Mouse (Mus musculus) monocyte, adult 5-6 weeks (primary cell): ENCODE data around the gene Ipo11. TPM values are rescaled to one million over a fixed set of nuclear protein-coding genes. Genes with fewer than 3 reads are reported as not detected.

Experiments
- ATAC-seq: fragments of 153-309, 156-312 bp; replicated peaks from 2 replicates; pipeline ENCODE4 v1.8.0; 2017; ENCODE audit warnings: mild to moderate bottlenecking; ENCODE audit not compliant: low TSS enrichment, insufficient number of reproducible peaks, severe bottlenecking, poor library complexity, low FRiP score
- total RNA-seq: library from RNA; stranded (forward); fragments of 200-1000, 200-491, 200-594 nt; gene quantifications from 3 replicates; pipeline ENCODE4 v1.2.3, GENCODE M21; 2017

The Ipo11 gene
- total RNA-seq, 1 experiment from 2014 or later: 37.3 TPM

DNA sequence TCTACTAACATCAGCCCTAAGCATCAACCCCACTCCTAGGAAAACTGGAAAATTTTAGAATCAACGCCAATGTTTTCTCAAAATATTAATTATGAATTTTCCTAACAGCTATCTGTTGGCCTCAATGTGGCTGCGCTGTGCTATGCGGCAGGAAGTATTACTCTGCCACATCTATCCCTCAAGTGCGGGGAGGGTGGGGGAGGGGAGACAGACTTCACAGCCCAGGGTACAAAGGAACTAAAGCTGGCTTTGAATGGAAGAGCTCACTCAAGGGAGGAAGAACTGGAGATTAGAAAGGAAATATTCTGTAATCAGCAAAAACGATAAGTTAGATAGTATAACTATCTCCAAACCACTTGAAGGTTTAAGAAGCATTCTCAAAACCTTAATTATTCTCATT lies 111.1 kb downstream of the Ipo11 start:
- no peak for ATAC-seq

DNA sequence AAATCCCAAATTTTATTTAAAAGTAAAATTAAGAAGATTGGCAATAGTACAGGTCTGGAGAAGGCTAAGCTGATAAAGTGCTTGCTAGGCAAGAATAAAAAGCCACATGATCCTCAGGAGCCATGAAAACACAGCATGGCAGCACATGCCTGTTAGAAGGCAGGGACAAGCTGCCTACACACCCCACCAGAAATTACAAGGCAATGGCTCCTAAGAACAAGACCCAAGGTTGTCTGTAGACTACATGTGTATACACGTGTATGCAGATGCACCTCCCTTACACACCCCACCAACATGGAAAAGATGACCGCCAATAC lies 112.9 kb downstream of the Ipo11 start:
- no peak for ATAC-seq

DNA sequence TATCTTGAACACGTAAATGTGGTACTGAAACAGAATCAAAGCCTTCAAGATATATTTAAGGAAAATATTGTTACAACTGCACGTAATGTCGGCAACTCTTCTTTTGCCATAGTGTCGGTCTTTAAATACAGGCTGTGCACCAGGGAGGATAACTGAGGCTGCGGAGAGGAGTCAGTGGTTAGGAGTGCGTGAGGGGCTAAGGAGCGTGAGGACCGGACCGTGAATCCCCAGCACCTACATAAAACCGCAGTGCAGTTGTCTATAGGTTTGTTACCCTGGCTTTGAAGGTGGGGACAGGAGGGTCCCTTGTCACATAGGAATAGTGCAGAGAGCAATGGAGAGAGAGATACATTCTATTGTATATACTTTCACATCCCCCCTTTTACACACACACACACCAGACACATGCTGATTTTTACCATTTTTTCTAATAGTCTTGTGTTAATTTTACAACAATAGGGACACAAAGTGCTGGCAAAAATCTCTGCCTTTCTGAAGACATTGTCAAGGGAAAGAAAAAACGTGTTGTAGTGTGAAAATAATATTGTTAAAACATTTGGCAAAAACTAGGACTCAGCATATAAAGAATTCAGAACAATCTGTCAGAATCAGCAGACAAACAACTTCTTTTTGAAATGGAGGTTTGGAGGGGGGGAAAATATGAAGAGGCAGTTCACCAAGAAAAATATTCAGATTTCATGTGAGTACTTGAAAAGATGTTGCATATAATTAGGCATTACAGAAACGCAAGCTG lies 113.5 kb downstream of the Ipo11 start:
- ATAC-seq: no peak

DNA sequence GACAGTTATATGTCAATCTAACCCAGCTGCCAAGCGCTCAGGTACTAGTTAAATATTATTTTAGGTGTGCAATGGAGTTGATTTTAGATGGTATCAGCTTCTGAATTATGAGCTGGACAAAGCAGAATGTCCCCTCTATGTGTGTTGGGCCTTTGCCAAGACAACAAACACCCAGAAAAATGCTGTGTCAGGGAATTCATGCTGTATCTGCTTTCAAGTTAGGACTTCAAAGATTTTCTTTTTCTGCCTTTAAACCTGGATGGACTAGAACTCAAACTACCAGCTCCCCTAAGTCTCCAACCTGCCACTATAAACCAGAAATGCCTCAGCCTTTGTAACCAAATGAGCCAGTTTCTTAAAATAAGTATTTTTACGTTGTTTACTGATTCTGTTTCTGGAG lies 116.6 kb downstream of the Ipo11 start:
- no peak for ATAC-seq

DNA sequence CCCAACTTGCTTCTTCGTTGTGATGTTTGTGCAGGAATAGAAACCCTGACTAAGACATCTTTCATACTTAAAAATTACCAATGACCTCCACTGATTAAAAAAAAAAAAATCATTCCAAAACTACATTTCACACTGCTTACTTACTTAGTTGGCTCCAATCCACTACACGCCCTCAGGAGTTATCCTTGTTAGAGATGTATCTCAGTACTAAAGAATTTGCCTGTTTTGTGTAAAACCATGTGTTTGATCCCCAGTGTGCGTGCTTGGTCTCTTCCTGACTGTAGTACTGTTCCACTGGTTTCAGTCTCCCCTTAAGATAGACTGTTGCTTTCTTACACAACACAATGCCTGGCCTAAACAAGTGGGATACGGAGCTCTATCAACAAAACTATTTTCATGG lies 117.0 kb downstream of the Ipo11 start:
- ATAC-seq: no peak

DNA sequence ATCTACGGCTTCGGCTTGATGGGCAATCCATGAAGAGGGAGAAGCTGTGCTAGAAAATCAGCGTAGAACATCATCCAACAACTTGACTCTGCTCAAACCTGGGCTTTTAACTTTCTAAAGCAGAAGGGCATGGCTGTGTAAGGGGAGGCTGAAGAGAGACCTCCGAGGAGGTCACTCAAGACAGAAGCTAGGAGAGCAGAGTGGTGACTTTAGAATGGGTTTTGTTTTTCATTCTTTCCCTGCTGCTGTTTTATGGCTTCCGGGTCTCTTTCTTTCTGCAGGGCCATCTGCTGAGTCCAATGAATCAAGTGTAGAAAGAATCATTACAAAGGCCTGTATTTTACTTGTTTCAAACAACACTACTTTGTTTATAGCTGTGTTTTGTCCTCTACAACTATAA lies 119.7 kb downstream of the Ipo11 start:
- no peak for ATAC-seq

DNA sequence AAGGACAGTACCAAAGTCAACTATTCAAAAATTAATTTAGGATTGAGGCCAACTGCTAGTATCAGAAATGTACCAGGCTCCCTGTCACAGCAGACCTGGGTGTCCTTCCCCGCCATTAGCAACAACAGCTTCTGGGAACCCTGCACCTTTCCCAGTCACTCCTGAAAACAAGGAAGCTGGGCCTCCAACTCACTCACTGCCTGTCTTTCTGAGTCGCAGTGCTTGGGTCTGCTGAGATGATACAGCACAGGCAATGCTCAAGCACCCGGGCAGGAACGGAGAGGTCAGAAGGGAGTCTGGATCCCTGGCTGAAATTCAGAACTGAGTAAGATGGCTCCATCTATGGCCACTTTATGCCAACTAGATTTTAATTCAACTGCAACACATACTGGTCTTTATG lies 123.2 kb downstream of the Ipo11 start:
- peak; percentile 25; the same call in 1 of the 2 replicates for ATAC-seq

DNA sequence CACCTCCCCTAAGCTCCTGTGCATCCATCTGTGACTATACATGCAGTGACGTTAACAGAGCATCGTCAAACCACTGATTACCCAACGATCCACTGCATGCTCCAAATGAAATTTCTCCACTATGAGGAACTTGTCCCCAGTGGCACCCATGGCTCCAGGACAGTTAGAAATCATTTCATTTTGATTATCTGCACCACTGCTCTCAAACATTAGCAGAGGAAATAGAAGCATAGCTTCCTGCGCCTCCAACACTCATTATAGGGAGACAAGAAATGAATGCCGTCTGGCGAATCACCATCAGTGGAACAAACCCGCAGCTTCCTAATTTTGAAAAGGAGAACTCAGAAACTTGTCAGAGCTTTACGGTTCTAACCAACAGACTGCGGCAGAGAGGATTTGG lies 123.7 kb downstream of the Ipo11 start:
- ATAC-seq: peak; percentile 71

DNA sequence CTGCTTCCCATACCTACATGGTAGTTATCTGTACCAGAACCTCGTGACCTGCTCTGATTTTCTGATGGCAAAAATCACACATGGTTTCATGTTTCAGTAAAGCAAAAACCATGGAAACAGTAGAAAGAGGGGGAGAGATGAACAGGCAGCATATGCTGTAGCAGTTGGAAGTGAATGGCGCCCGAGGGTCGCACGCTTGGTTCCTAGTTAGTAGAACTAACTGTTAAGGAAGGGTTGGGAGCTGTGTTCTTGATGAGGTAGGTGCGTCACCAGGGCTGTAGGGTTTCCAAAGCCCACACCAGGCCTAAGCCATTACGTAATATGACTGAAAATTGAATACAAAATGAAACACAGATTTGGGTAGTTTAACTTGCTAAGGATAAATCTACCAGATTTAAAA lies 126.6 kb downstream of the Ipo11 start:
- ATAC-seq: no peak

DNA sequence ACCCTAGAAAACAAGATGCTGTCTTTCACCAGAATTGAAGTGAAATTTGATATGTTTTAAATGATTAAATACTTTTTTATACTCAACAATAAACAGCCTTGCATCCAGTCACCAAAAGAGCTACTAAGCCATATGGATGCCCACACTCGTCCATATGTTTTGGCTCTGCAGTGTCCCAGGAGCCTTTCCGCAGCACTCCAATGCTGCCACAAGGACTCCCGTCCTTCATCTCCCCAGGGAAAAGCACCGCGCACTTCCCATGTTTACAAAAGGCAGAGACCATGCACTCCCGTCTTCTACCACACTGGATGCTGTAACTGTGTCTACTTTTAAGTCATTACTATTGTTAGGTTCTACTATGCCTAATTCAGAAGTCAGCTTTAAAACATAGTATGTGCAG lies 127.9 kb downstream of the Ipo11 start:
- no peak for ATAC-seq

DNA sequence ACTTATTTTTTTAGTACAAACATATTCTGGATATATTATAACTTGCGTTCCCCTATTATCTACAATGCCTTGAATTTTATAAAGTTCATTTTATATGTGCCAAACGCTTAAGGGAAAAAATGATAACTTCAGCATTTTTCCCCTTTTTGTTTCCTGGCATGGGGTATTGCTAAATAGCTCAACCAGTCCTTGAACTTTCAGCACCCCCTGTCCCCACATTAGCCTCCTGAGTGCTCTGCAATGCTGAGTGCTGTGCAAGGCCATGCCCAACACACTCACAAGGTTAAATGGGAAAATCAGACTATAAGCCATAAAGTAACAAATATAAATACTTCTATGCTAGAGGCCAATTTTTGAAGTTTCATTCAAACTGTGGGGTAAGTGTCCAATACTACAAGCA lies 128.4 kb downstream of the Ipo11 start:
- ATAC-seq: no peak

DNA sequence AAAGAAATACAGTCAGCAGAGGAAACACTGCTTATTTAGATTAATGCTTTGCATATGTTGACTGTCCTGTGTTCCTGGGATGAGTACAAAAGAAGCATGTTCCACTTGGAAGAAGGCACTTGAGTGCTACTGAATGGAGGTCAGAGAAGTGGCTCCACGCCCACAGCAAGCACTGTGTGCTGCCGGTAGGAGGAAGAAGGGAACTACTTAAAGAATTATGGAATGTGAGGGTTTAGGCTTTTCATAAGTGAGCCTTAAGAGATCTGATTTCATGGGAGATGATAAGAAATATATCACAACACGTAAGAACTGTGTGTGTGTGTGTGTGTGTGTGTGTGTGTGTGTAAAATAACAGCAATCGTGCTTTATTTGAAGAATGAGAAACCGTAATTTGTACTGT lies 129.5 kb downstream of the Ipo11 start:
- ATAC-seq: no peak

DNA sequence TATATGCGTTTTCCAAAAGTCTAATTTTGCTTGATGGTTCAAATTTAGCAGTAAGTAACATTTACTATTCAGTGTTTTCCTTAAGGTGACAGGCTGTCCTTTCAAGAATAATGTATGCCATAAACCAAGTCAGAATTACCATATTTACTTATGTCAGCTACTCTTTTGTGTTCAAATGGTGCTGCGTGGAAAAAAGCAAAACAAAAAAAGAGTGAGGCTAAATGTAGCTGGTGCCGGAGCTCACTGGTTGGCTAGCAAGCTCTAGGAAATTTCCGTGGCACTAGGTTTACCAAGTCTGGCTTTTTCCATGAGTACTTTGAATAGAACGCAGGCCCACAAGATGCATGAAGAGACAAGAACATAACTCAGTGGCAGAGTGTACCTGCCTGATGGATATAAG lies 131.6 kb downstream of the Ipo11 start:
- ATAC-seq: no peak

DNA sequence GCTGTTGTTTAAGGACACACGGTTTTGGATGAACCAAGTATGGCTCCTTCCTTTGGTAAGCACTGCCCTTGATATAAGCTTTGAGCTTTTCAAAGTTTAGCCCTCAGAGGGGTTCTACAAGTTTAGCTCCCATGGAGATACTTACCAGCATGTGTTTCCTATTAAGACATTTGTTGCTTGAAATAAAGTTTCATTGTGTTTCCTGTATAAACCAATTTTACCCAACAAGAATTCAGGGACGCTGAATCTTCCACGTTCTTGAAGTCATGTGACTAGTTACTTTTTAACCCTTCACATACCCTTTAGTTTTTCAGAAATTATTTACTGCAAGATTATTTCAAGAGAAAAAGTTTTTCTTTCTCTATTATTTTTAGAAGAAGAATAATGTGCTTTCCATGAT lies 138.7 kb downstream of the Ipo11 start:
- no peak for ATAC-seq

DNA sequence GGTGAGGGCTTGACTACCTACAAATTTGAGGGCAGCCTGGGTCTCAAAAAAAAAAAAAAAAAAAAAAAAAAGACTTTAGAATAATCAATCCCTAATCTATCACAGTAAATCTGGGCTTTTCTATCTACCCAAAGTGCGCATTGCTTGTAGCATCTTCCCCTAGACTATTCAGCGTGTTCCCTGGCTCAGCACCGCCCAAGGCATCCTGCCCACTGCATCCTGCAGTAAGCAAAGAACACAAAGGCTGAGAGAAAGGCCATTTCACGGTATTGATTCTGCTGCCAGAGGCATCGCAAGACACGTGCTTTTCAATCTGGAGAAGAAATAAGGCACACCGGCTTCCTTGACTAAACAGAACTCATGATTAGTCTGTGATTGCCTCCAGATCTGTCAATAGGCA lies 147.9 kb downstream of the Ipo11 start:
- ATAC-seq: no peak

DNA sequence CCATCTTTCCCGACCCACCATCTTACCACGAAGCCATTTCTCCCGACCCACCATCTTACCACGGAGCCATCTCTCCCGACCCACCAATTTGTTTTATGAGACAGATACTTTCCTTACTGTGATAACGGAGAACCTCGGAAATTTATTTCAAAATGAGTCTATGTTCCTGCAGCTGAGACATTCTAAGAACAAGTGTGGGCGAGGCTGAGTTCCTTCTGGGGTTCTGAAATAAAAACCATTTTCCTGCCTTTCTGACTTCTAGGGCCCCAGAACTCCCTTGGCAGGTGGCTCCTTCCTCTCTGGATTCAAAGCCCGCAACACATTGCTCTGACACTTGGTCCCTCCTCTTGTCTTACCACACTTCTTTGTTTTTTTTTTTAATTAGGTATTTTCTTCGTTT lies 168.0 kb downstream of the Ipo11 start:
- ATAC-seq: no peak

DNA sequence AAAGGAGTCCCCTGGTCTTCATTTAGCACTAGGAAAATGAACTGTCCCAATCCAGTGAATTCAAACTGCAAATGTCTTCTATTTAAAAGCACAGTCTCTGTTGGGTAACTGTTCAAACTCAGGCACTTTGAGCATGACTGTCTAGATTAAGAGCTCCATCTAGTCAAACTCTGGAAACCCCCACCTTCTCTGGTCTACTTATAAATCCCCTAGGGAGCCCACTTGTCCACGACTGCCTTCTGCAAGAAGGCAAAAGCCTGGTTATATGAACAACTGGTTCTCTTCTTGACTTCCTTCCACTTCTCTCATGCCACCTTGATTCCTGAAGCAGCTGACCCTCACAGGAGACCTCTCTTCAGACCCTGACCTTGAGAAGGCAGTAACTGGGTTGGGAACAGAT lies 174.1 kb downstream of the Ipo11 start:
- no peak for ATAC-seq

DNA sequence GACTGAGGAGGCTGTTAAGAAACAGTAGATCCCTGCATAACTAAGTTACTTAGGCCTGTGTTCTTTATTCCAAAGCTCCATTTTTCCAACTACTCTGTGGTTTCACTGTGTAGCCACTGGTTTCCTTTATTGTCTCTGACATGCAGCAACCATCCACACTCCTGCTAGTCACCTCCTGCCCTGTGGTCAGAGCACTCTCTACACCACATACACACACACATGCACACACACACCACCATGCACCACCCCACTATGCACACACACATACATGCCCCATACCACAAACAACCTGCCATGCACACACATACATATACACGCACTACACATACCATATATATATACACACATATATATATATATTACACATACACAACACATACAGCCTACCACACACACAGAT lies 175.1 kb downstream of the Ipo11 start:
- no peak for ATAC-seq

DNA sequence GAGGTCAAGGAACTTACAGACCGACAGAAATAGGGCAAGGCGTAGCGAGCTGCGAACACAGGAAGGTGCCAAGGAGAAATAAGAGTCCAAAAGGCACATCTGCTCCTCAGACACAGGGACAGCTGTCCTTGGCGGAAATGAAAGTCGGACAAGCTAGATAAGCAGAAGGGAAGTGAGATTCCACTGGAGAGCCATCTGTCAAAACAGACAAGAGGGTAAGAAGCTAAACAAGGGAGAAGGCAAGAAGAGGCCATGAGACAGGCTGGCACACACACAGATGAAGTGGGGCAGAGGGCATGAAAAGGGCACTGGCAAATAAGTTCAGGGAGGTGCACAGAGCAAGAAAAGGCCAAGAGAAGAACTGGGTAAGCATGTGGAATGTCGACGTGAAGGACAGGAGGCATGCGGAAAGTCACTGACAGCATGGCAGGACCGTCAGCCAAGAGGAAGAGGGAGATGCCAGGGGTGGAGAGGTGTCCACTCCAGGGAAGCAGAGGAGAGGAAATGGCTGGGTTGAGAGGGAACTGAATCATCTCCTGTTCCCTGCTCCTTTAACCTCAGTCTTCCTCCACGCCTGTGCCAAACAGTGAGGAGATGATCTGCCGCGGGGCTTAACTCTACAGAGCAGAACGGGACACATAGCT lies 176.4 kb downstream of the Ipo11 start:
- peak; percentile 28; the same call in 1 of the 2 replicates for ATAC-seq

DNA sequence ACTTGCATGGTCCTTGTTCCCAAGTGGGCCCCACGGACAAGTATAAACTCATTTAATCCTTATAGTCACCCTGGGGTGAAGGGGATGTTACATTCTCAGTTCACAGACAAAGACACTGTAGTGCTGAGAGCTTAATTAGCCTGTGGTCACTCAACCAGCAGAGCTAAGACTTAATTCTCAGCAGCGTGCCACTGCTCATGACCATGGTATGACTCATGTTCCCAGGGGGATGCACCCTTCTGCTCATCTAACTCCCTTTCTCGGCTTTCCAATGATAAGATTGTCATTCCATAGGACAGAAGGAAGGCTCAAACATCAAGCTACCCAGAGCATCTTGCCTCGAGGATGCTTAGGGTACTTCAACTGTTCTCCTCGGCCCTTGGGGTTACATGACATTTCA lies 180.9 kb downstream of the Ipo11 start:
- ATAC-seq: no peak

DNA sequence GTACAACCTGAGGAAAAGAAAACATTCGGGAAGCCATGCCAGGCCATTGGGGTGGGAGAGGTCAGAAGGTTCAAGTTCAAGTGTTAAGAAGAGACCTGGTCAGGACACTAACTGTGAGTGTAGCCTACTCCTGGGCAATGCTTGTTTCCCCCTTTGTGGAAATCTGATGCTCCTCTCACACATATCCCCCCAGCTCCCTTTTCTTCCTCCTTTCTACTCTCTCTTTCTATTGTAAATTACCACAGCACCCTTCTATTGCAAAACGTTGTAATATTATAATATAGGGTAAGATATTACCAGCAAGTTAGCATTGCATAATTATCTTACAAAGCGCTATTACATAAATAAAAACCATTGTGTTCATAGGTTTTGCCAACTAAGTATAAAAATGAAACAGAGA lies 182.5 kb downstream of the Ipo11 start:
- ATAC-seq: no peak
